Mouse (Mus musculus) thymus, postnatal 0 days (tissue): Measurements from ENCODE around the gene Hnrnpul2. TPM values are rescaled to one million over a fixed set of nuclear protein-coding genes. Genes with fewer than 3 reads are reported as not detected.
"Not testable (repeated sequence)": the region's sequence is repeated elsewhere in the genome, so short reads cannot be mapped to it uniquely, and the experiment has no call there.

Experiments used
- DNase-seq: peaks from one replicate; pipeline ENCODE4 v3.0.0-alpha.2; 2015; ENCODE audit warnings: low spot score
- polyA plus RNA-seq: library from polyadenylated mRNA; unstranded; fragments of >200 nt; fragmentation: Nextera tagmentation; extraction: Ambion mirVana; gene quantifications from 2 replicates; pipeline ENCODE4 v1.2.1, GENCODE M21; 2015

The Hnrnpul2 gene
- polyA plus RNA-seq, 1 experiment from 2014 or later = 5.3 TPM

DNA sequence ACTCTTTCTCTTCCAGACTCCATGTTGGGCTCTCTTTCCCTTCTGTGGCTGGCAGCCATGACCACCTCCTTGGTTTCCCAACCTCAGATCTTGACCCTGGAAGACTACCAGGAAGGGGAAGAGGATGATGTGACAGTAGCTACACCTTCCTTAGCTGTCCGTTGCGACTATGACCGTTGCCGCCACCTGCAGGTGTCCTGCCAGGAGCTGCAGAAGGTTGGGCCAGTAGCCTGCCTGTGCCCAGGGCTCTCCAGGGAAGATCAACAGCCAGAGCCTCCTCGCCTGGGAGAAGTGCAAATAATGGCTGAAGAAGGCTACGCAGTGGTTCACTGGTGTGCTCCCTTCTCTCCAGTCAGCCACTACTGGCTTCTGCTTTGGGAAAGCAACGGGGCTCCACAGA is 31.8 kb downstream of the Hnrnpul2 start:
- DNase-seq = no peak

DNA sequence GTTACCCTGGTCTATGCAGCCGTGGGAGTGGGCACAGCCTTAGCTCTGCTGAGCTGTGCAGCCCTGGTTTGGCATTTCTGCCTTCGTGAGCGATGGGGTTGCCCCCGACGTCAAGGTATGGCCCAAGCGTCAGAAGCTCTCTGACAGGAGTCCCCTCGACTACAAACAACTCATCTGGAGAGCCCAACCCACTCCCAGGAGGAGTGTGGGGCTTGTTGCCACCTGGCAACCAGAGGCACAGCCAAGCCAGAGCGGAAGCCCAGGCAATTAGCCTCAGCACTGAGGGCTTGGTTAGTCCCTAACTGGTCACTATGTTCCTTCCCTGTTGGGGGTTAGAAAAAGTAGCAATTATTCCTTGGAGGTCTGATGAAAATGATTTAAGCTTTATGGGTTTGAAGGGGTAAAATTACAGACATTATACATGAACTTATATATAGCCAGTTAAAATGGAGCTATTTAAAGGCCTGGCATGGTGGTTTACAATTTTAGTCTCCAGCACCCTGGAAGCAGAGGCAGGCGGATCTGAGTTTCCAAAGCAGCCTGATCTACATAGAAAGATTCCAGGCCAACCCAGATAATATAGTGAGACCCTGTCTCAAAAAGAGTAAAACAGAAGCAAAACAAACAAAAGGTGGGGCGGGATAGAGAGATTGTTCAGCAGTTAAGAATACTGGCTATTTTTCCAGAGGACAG is 32.6 kb downstream of the Hnrnpul2 start:
- DNase-seq = no peak

DNA sequence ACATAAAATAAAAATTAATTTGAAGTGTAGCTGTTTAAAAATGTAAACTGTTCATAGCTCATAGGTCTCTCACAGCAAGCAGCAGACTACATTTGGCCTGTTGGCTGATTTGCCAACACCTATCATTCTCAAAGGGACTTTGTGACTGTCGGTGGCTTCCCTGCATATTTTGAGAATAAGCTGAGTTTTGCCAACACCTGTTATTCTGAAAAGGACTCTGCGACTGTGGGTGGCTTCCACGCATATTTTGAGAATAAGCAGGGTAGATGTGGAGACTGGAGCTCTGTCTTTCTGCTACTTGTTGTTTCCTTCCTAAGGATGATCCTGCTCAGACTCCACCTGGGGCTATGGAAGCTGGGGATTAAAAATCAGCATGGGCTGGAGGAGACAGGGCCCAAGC is 33.3 kb downstream of the Hnrnpul2 start:
- no peak for DNase-seq

- DNase-seq = peak; percentile 54
Observed at GRCm38 (mm10) chr19:8857689-8858088, 37.9 kb downstream of the Hnrnpul2 start.

GRCm38 (mm10) chr19:8859018-8859417 is 39.2 kb downstream of the Hnrnpul2 start:
- peak; percentile 64 for DNase-seq

DNA sequence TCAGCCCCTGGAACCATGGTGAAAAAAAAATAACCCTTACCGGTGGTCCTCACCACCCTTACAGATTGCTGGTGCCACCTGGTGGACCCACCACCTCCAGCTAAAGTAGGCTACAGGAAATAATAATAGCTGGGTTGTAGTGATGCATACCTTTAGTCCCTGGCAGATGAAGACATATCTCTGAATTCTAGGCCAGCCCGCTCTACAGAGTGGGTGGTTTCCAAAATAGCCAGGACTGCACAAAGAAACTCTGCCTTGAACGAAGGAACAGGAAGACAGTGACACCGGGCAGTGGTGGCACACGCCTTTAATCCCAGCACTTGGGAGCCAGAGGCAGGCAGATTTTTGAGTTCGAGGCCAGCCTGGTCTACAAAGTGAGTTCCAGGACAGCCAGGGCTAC is 44.5 kb downstream of the Hnrnpul2 start:
- DNase-seq = no peak

- not testable (repeated sequence) for DNase-seq
Observed at GRCm38 (mm10) chr19:8870381-8870780, 50.6 kb downstream of the Hnrnpul2 start.

GRCm38 (mm10) chr19:8870838-8871237 is 51.0 kb downstream of the Hnrnpul2 start:
- DNase-seq = no peak

GRCm38 (mm10) chr19:8871267-8872186 is 51.7 kb downstream of the Hnrnpul2 start, which contains the start of gene Ubxn1:
Gene Ubxn1 (plus strand): TSS chr19:8871496.
- peak; percentile 96 for DNase-seq

DNA sequence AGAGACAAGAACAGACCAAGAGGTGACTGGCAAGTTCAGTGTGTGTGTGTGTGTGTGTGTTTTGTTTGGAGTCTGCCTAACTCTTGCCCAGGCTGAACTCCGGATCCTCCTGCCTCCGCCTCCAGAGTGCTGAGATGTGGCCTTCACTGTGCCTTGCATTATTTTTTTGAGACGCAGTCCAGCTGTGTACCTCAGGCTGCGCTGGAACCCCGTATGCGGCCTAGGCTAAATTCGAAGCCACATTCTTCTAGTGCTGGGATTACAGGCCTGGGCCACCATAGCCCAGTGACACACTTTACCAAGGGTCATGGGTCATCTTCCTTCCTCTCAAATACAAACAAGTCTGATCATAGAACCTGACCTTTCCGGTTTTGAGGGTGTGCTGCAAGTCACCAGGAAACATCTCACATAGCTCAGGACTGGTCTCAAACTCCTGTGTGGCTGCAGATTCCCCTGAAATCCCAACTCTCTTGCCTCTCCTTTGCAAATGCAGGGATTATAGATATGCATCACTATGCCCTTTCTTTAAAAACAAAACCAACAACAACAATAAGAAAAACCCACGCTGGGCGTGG is 52.5 kb downstream of the Hnrnpul2 start:
- no peak for DNase-seq

DNA sequence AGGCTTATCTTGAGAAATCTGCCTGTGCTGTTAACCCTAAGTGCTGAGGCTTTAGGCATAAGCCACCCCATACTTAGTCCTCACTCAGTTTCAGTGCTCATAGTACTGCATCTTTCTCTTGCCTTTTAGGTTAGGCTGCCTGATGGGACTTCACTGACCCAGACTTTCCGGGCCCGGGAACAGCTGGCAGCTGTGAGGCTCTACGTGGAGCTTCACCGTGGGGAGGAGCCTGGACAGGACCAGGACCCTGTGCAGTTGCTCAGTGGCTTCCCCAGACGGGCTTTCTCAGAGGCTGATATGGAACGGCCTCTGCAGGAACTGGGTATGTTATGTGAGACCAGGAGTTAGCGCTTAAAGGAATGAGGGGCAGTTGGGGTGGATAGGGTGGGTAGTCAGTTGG is 55.2 kb downstream of the Hnrnpul2 start:
- DNase-seq = no peak

DNA sequence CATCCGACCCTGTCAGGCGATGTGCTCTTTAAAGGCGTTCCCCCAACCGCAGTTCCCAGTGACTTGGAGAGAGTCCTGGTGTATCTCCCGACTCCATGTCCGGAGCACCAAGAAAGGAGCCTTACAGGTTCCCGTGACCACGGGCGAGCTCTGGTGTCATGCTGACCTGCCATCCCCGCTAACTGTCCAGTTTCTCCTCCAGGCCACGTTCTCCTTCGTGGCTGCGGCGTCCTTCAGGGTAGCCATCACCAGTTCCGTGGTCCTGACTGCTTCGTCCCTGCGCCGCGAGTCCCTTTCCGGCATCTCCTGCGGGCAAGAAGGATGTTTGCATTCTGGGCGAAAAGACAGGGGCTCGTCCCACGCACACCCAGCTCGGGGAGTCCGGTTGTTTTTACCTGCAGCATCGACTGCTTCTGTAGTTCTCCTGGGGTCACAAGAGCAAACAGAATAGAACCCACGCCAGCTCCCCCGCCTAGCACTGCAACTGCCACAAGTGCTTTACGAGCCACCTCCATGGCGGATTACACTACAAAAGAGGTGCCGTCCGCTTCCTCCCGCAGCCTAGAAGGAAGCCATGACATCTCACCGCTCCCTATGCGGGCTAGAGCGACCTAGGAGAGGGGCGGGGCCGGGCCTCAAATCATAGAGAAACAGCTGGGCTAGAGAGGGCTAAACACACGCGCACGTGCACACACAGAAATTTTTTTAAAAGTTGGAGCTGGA is 60.7 kb downstream of the Hnrnpul2 start, which contains the start of gene Uqcc3:
TSS of gene Uqcc3 (minus strand) at position 613 of the 723 bp plus-strand sequence.
- DNase-seq = peak; percentile 92

DNA sequence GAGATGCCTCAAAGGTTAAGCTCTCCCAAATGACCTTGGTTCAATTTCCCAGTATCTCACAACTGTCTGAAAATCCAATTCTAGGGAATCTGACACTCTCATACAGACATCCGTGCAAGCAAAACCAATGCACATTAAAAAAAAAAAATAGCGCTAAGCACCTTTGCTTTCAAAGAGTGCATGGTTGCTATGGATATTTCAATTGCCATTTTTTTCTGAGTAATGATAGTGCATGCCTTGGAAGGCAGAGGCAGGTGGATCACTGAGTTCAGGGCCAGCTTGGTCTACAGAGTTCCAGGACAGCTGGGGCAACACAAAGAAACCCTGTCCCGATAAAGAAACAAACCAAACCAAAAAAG is 61.2 kb downstream of the Hnrnpul2 start:
- DNase-seq = no peak

- DNase-seq = no peak
Observed at GRCm38 (mm10) chr19:8883616-8884015, 63.8 kb downstream of the Hnrnpul2 start, which contains the start of the genes Lbhd1 and Gm49403. Gene Lbhd1 (plus strand): TSS chr19:8883732. Gene Gm49403 (plus strand): TSS chr19:8883930.

Other genes with a start within 250 kb of the Hnrnpul2 start
- 0.04 and 0.22 TPM in 2 replicates for gene Slc22a8, start 228.8 kb upstream of the Hnrnpul2 start, polyA plus RNA-seq
- gene Slc22a6, start 202.0 kb upstream of the Hnrnpul2 start, polyA plus RNA-seq = not detected in 2 replicates
- gene Chrm1, start 156.2 kb upstream of the Hnrnpul2 start, polyA plus RNA-seq = 0.04 and 0.05 TPM in 2 replicates
- gene Slc3a2, start 96.6 kb upstream of the Hnrnpul2 start, polyA plus RNA-seq = 122 and 131 TPM in 2 replicates
- gene Wdr74, start 84.2 kb upstream of the Hnrnpul2 start, polyA plus RNA-seq = 101 and 103 TPM in 2 replicates
- 0.79 and 0.84 TPM in 2 replicates for gene 1700092M07Rik, start 79.3 kb upstream of the Hnrnpul2 start, polyA plus RNA-seq
- 108 and 114 TPM in 2 replicates for gene Stx5a, start 78.6 kb upstream of the Hnrnpul2 start, polyA plus RNA-seq
- gene Nxf1, start 62.9 kb upstream of the Hnrnpul2 start, polyA plus RNA-seq = 182 and 200 TPM in 2 replicates
- gene Tmem223, start 49.0 kb upstream of the Hnrnpul2 start, polyA plus RNA-seq = 205 and 223 TPM in 2 replicates
- gene Tmem179b, start 45.5 kb upstream of the Hnrnpul2 start, polyA plus RNA-seq = 154 and 166 TPM in 2 replicates
- 24.1 and 24.7 TPM in 2 replicates for gene Taf6l, start 33.6 kb upstream of the Hnrnpul2 start, polyA plus RNA-seq
- 233 and 246 TPM in 2 replicates for gene Polr2g, start 21.4 kb upstream of the Hnrnpul2 start, polyA plus RNA-seq
- 2.9 and 3.5 TPM in 2 replicates for gene Zbtb3, start 17.5 kb upstream of the Hnrnpul2 start, polyA plus RNA-seq
- gene Ttc9c, start 677 bp upstream of the Hnrnpul2 start, polyA plus RNA-seq = 44.1 and 49.8 TPM in 2 replicates
- not detected in 2 replicates for gene AC129217.1, start 9.8 kb downstream of the Hnrnpul2 start, polyA plus RNA-seq
- gene Bscl2, start 17.5 kb downstream of the Hnrnpul2 start, polyA plus RNA-seq = 54.6 and 63.0 TPM in 2 replicates
- gene Gng3, start 19.2 kb downstream of the Hnrnpul2 start, polyA plus RNA-seq = 0.36 and 0.66 TPM in 2 replicates
- 0.78 and 1.1 TPM in 2 replicates for gene Lrrn4cl, start 30.8 kb downstream of the Hnrnpul2 start, polyA plus RNA-seq
- 171 and 178 TPM in 2 replicates for gene Ubxn1, start 51.5 kb downstream of the Hnrnpul2 start, polyA plus RNA-seq
- gene Uqcc3, start 60.9 kb downstream of the Hnrnpul2 start, polyA plus RNA-seq = 106 and 119 TPM in 2 replicates
- 67.6 and 70.2 TPM in 2 replicates for gene Lbhd1, start 63.7 kb downstream of the Hnrnpul2 start, polyA plus RNA-seq
- not detected in 2 replicates for gene Gm49403, start 63.9 kb downstream of the Hnrnpul2 start, polyA plus RNA-seq
- 80.7 and 98.0 TPM in 2 replicates for gene 1810009A15Rik, start 68.8 kb downstream of the Hnrnpul2 start, polyA plus RNA-seq
- gene Gm49416, start 68.9 kb downstream of the Hnrnpul2 start, polyA plus RNA-seq = not detected in 2 replicates
- 32.4 and 33.6 TPM in 2 replicates for gene Ints5, start 73.0 kb downstream of the Hnrnpul2 start, polyA plus RNA-seq
- gene Ganab, start 78.1 kb downstream of the Hnrnpul2 start, polyA plus RNA-seq = 51.9 and 55.5 TPM in 2 replicates
- 28.4 and 29.3 TPM in 2 replicates for gene B3gat3, start 100.4 kb downstream of the Hnrnpul2 start, polyA plus RNA-seq
- 4.7 TPM in 2 replicates for gene Rom1, start 109.3 kb downstream of the Hnrnpul2 start, polyA plus RNA-seq
- 25.2 and 27.1 TPM in 2 replicates for gene Eml3, start 109.5 kb downstream of the Hnrnpul2 start, polyA plus RNA-seq
- gene Mta2, start 121.9 kb downstream of the Hnrnpul2 start, polyA plus RNA-seq = 203 and 214 TPM in 2 replicates
- 31.2 and 32.4 TPM in 2 replicates for gene Tut1, start 133.8 kb downstream of the Hnrnpul2 start, polyA plus RNA-seq
- 326 and 340 TPM in 2 replicates for gene Eef1g, start 147.0 kb downstream of the Hnrnpul2 start, polyA plus RNA-seq
- gene Ahnak, start 169.3 kb downstream of the Hnrnpul2 start, polyA plus RNA-seq = 20.3 and 22.3 TPM in 2 replicates